Mouse (Mus musculus): ENCODE results near the gene Txndc2.

DNA sequence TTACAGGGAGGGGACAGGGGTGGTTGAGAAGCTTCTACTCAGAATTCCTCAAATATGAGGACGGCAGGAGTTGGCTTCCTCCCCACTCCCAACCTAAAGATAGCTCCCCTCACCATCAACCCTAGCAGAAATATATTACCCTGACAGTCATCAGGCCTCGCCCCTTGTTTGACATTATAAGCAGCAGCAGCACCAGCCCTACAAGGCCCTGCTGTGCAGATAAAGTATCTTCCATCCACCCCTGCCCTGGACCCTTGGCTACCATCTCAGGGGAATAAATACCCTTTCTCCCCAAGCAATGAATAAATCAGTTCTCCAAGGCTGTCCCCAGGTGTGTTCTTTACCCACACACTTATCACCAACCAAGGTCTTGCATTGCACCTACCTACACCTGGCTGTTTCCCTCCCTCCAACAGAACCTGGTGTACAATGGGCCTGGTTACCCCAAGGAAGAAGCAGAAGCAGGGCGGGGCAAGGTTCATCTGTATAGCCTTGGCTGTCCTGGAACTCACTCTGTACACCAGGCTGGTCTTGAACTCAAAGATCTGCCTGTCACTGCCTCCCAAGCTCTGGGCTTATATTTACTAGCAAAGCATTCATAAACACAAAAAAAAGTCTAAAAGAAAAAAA lies 44.0 kb downstream of the Txndc2 start:
- TF ChIP-seq CTCF (IDR thresholded peaks at IDR 0.05; ENCODE audit: low read depth, low read length): no peak
- no peak for TF ChIP-seq GATA1 (IDR thresholded peaks at IDR 0.05; ENCODE audit: borderline replicate concordance, low read length)
- no peak for TF ChIP-seq POLR2AphosphoS5 (IDR thresholded peaks at IDR 0.05; ENCODE audit: insufficient replicate concordance, low read depth, low read length)
- no peak for TF ChIP-seq GATA2 (IDR thresholded peaks at IDR 0.05; ENCODE audit: borderline replicate concordance, low read depth, low read length)

All from G1E (cell line).